Mouse (Mus musculus): ENCODE data around the gene C1qtnf9. TPM values are rescaled to one million over a fixed set of nuclear protein-coding genes. Genes with fewer than 3 reads are reported as not detected.
A peak's percentile ranks its signal among the peaks of the same experiment; 100 is the strongest.

The C1qtnf9 gene
- polyA plus RNA-seq, 1 experiment from 2014 or later: 0.19 TPM

DNA sequence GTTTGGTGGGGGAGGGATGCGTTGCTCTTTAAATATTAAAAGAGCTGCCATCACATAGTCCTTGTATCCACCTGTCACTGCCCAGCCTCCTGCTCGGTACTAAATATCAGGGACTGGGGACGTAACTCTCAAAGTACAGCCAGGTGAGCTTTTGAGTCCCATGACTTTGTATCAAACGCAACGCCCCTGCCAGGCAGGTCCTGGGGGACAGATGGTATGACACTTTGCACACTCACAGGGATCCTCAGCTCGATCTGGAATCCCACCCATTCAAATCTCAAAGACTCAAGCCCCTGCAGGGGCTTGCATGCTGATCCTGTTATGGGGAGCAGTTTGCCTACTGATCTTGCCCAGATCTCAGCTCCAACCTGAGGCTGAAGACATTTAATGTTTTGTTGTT, 2.7 kb downstream of the C1qtnf9 start:
- H3K4me3 ChIP-seq: peak overlapping the region; percentile 32; the same call in 1 of the 2 replicates
- H3K9ac ChIP-seq: no peak overlapping the region
- WGBS: 72% methylated on average over 6 of the region's 6 CpGs

DNA sequence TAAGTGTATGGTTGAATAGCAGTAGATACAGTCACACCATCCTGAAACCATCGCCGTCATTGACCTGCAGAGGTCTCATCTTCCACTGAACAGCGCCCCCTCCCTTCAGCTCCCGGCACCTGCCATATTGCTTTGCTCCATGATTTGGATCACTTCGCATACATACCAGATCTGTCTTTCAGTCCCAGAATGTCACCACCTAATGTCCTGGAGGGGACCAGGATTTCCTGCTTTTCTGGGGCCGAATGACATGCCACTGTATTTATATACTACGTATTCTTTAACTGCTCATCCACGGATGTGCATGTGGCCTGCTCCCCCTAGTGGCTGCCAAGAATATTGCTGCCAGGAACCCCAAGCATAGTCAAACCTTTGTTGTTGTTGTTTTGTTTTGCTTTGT, 3.1 kb downstream of the C1qtnf9 start:
- peak; percentile 87 for ATAC-seq (replicated peaks)
- no peaks in the 10 kb centered on the region for H3K9me3 ChIP-seq
- peak overlapping the region; percentile 15; the same call in 1 of the 2 replicates for H3K9ac ChIP-seq
- 0 out of 2 replicates have a peak overlapping the region, but pooled peaks have one; percentile 8 for H3K27ac ChIP-seq
- no peaks in the 10 kb centered on the region for H3K27me3 ChIP-seq (replicated peaks)
- H3K4me1 ChIP-seq: no peaks in the 10 kb centered on the region
- WGBS: 3% methylated on average over 8 of the region's 8 CpGs
- H3K36me3 ChIP-seq (replicated peaks): no peaks in the 10 kb centered on the region
- H3K4me3 ChIP-seq: peak overlapping the region; percentile 32
- H3K4me2 ChIP-seq: peak overlapping the region; percentile 48

More for the DNA sequence above, 2.7 kb downstream of the C1qtnf9 start:
- H3K27me3 ChIP-seq (replicated peaks): no peaks in the 10 kb centered on the region
- H3K4me1 ChIP-seq: no peaks in the 10 kb centered on the region
- H3K4me2 ChIP-seq: peak overlapping the region; percentile 48
- H3K36me3 ChIP-seq (replicated peaks): no peaks in the 10 kb centered on the region
- no peaks in the 10 kb centered on the region for H3K9me3 ChIP-seq
- no peak overlapping the region for H3K27ac ChIP-seq
- peak; percentile 55 for ATAC-seq (replicated peaks)

DNA sequence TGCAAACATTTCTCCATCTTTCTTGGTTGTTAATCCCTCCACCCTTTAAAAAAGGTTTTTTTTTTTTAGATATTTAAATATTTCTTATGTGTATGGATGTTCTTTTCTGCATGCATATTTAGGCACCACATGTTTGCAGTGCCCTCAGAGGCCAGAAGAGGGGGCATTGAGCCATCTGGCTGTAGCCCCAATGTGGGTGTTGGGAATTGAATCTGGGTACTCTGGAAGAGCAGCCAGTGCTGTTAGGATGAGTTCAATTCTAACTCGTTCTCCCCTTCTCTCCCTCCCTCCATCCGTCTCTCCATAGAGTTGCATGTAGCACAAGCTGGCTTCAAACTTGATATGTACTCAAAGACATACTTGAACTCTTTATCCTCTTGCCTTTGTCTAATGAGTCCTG, 5.5 kb downstream of the C1qtnf9 start:
- Histone ChIP-seq H3K9ac (no peak overlapping the region), H3K4me2 (no peak overlapping the region), H3K9me3 (no peaks in the 10 kb centered on the region), H3K4me3 (no peak overlapping the region), H3K4me1 (no peaks in the 10 kb centered on the region), H3K27ac (no peak overlapping the region), H3K36me3 (replicated peaks) (no peaks in the 10 kb centered on the region), H3K27me3 (replicated peaks) (no peaks in the 10 kb centered on the region)
- 89% methylated on average over 2 of the region's 2 CpGs for WGBS
- ATAC-seq (replicated peaks): no peak

- Histone ChIP-seq H3K36me3 (replicated peaks) (no peaks in the 10 kb centered on the region), H3K27ac (no peak overlapping the region), H3K4me1 (no peaks in the 10 kb centered on the region), H3K9ac (no peak overlapping the region), H3K9me3 (no peaks in the 10 kb centered on the region), H3K4me2 (no peak overlapping the region), H3K4me3 (no peak overlapping the region), H3K27me3 (replicated peaks) (no peaks in the 10 kb centered on the region)
- WGBS: 90% methylated on average over 8 of the region's 8 CpGs
- no peak for ATAC-seq (replicated peaks)
Observed at GRCm38 (mm10) chr14:60776521-60776920, 8.6 kb downstream of the C1qtnf9 start.

- Histone ChIP-seq H3K9ac (no peak overlapping the region), H3K4me2 (no peak overlapping the region), H3K9me3 (no peaks in the 10 kb centered on the region), H3K27ac (no peak overlapping the region), H3K4me1 (no peaks in the 10 kb centered on the region), H3K36me3 (replicated peaks) (no peaks in the 10 kb centered on the region), H3K27me3 (replicated peaks) (no peaks in the 10 kb centered on the region), H3K4me3 (no peak overlapping the region)
- WGBS: 88% methylated on average over 5 of the region's 5 CpGs
- no peak for ATAC-seq (replicated peaks)
Observed at GRCm38 (mm10) chr14:60777485-60777919, 9.6 kb downstream of the C1qtnf9 start.

DNA sequence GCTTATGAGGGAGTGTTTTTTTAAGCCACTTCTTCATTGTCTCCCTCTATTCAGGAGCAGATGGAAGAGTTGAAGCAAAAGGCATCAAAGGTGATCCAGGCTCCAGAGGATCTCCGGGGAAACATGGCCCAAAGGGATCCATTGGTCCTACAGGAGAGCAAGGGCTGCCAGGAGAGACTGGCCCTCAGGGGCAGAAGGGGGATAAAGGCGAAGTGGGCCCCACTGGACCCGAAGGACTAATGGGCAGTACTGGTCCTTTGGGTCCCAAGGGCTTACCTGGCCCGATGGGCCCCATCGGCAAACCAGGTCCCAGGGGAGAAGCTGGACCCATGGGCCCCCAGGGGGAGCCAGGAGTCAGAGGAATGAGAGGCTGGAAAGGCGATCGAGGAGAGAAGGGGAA, 11.3 kb downstream of the C1qtnf9 start:
- no peak for ATAC-seq (replicated peaks)
- no peak overlapping the region for H3K9ac ChIP-seq

GRCm38 (mm10) chr14:60782121-60782656, 14.3 kb downstream of the C1qtnf9 start:
- Histone ChIP-seq H3K9me3 (no peaks in the 10 kb centered on the region), H3K36me3 (replicated peaks) (no peaks in the 10 kb centered on the region), H3K4me3 (no peak overlapping the region), H3K27ac (no peak overlapping the region), H3K4me2 (no peak overlapping the region), H3K4me1 (peaks cover 11% of the 10 kb centered on the region), H3K27me3 (replicated peaks) (no peaks in the 10 kb centered on the region), H3K9ac (no peak overlapping the region)
- ATAC-seq (replicated peaks): no peak
- WGBS: 49% methylated on average over 7 of the region's 7 CpGs

More for the DNA sequence above, 11.3 kb downstream of the C1qtnf9 start:
- WGBS: 91% methylated on average over 7 of the region's 7 CpGs
- Histone ChIP-seq H3K27ac (no peak overlapping the region), H3K4me1 (no peaks in the 10 kb centered on the region), H3K27me3 (replicated peaks) (no peaks in the 10 kb centered on the region), H3K4me2 (no peak overlapping the region), H3K36me3 (replicated peaks) (no peaks in the 10 kb centered on the region), H3K4me3 (no peak overlapping the region), H3K9me3 (no peaks in the 10 kb centered on the region)

GRCm38 (mm10) chr14:60783196-60783595, 15.3 kb downstream of the C1qtnf9 start:
- no peak for ATAC-seq (replicated peaks)
- 45% methylated on average over 8 of the region's 8 CpGs for WGBS

GRCm38 (mm10) chr14:60784427-60785315, 16.7 kb downstream of the C1qtnf9 start, which contains the start of gene Mipep:
Mipep (plus strand) TSS chr14:60784573.
- Histone ChIP-seq H3K9ac (peak within 1 kb of the TSS; percentile 75), H3K27me3 (replicated peaks) (no peaks in the 10 kb centered on the region), H3K4me2 (peak within 1 kb of the TSS; percentile 78), H3K9me3 (no peaks in the 10 kb centered on the region), H3K36me3 (replicated peaks) (peaks cover 3% of the 10 kb centered on the region; the same call in 1 of the 2 replicates), H3K4me1 (peaks cover 11% of the 10 kb centered on the region), H3K4me3 (peak within 1 kb of the TSS; percentile 92), H3K27ac (peak within 1 kb of the TSS; percentile 82)
- under 1% methylated on average over 61 of the region's 61 CpGs for WGBS
- peak; percentile 95 for ATAC-seq (replicated peaks)

More at GRCm38 (mm10) chr14:60783196-60783595, 15.3 kb downstream of the C1qtnf9 start:
- H3K4me2 ChIP-seq: no peak overlapping the region
- no peak overlapping the region for H3K9ac ChIP-seq
- no peaks in the 10 kb centered on the region for H3K36me3 ChIP-seq (replicated peaks)
- H3K9me3 ChIP-seq: no peaks in the 10 kb centered on the region
- no peaks in the 10 kb centered on the region for H3K27me3 ChIP-seq (replicated peaks)
- no peak overlapping the region for H3K4me3 ChIP-seq
- peaks cover 11% of the 10 kb centered on the region for H3K4me1 ChIP-seq
- H3K27ac ChIP-seq: no peak overlapping the region

GRCm38 (mm10) chr14:60790103-60790502, 22.2 kb downstream of the C1qtnf9 start:
- Histone ChIP-seq H3K9ac (no peak overlapping the region), H3K27me3 (replicated peaks) (no peaks in the 10 kb centered on the region), H3K4me3 (no peak overlapping the region), H3K4me2 (no peak overlapping the region), H3K36me3 (replicated peaks) (peaks cover 11% of the 10 kb centered on the region), H3K27ac (no peak overlapping the region), H3K9me3 (no peaks in the 10 kb centered on the region), H3K4me1 (peaks cover 9% of the 10 kb centered on the region)
- WGBS: 41% methylated on average over 3 of the region's 3 CpGs
- no peak for ATAC-seq (replicated peaks)

DNA sequence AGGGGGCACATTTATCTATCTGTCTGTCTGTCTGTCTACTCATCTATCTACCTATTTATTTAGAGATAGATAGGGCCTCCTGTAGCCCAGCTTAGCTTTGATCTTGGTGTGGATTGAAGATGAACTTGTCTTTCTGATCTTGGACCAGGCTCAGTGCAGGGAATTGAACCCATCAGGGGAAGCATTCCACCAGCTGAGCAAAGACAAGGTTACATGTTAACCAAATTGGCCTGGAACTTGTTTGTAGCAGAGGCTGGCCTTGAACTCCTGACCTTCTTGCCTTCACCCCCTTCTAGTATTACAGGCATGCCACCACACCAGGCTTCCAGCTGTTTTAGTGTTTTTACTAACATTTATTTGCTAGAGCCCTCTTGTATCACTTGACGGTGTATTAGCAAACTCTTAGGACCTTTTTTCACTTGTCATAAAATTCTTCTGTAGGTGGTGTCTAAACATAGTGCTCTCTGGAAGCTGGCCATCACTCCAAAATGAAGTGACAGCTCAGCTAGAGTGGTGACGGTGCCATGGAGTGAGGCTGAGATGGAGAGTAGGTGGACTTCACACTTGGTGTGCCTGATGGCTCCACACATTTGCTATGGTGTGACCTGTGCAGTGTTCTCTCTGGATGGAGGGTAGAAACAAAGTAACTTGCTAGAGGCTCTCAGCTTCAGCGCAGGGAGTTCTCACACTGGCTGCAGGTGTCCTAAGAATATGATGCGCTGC, 28.8 kb downstream of the C1qtnf9 start:
- H3K4me3 ChIP-seq: no peak overlapping the region
- peaks cover 13% of the 10 kb centered on the region for H3K36me3 ChIP-seq (replicated peaks)
- no peak overlapping the region for H3K9ac ChIP-seq
- 91% methylated on average over 4 of the region's 4 CpGs for WGBS
- H3K27me3 ChIP-seq (replicated peaks): no peaks in the 10 kb centered on the region
- no peaks in the 10 kb centered on the region for H3K4me1 ChIP-seq
- no peak for ATAC-seq (replicated peaks)
- H3K4me2 ChIP-seq: no peak overlapping the region
- H3K27ac ChIP-seq: no peak overlapping the region
- H3K9me3 ChIP-seq: no peaks in the 10 kb centered on the region

- peaks cover 13% of the 10 kb centered on the region; the same call in 1 of the 2 replicates for H3K36me3 ChIP-seq (replicated peaks)
- no peak overlapping the region for H3K4me2 ChIP-seq
- WGBS: 93% methylated on average over 5 of the region's 5 CpGs
- no peak overlapping the region for H3K4me3 ChIP-seq
- H3K27me3 ChIP-seq (replicated peaks): no peaks in the 10 kb centered on the region
- no peak overlapping the region for H3K9ac ChIP-seq
- no peaks in the 10 kb centered on the region for H3K4me1 ChIP-seq
- no peak overlapping the region for H3K27ac ChIP-seq
- no peak for ATAC-seq (replicated peaks)
- no peaks in the 10 kb centered on the region for H3K9me3 ChIP-seq
Observed at GRCm38 (mm10) chr14:60797596-60797995, 29.7 kb downstream of the C1qtnf9 start.
